Mouse (Mus musculus): ENCODE data around the gene Ms4a6d. TPM values are rescaled to one million over a fixed set of nuclear protein-coding genes. Genes with fewer than 3 reads are reported as not detected.

The Ms4a6d gene
- total RNA-seq (2021) = 1 to 10 TPM in 1 of 2 experiments, under 1 TPM in 1; 0.25 to 1.2 TPM
- long read RNA-seq, partial matches to known transcripts = 0 of 1 reads
- long read RNA-seq, other reads (novel, unspliced or antisense) = 0 of 1 reads

DNA sequence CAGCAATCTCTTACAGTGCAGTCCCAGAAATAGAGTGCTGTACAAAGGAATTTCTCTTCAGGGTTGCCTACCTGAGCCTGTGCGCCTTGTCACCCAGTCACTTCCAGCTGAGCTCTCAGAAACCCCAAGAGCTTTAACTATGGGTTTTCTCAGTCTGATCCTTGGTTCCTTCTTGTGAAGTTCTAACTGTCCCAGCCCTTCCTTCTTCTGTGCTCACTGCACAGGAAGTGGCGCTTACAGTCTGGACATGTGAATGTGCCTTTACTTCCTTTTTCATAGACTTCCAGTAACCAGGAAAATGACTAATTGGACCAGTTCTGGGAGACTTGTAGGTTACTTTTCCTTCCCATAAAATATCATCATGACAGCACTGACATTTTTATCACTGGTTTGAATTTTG is at the start of gene Ms4a6d:
Gene Ms4a6d (minus strand): TSS at position 247 of the 400 bp plus-strand sequence.
- no peak for DNase-seq (ENCODE audit: low spot score in 2 of 2)

DNA sequence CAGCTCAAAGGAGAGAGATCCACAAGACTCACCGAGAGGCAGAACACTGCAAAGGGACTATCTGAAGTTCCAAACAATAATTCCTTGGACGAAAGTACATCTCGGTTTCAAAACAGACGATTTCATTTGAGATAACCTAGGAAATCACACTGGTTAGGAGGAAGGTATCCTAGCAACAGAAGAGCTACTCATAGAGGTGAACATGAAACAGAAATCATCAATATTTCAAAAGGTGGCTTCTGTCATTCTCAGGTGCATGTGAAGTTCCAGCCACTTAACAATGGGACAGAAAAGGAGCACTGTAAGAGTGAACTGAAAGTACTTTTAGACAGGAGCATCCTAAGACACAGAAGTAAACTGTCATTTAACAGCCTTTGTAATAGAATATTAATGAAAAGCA is 44.9 kb upstream of the Ms4a6d start:
- DNase-seq (ENCODE audit: low spot score in 2 of 2) = no peak

- DNase-seq (ENCODE audit: low spot score in 2 of 2) = no peak
Observed at GRCm38 (mm10) chr19:11646166-11646565, 41.5 kb upstream of the Ms4a6d start.

DNA sequence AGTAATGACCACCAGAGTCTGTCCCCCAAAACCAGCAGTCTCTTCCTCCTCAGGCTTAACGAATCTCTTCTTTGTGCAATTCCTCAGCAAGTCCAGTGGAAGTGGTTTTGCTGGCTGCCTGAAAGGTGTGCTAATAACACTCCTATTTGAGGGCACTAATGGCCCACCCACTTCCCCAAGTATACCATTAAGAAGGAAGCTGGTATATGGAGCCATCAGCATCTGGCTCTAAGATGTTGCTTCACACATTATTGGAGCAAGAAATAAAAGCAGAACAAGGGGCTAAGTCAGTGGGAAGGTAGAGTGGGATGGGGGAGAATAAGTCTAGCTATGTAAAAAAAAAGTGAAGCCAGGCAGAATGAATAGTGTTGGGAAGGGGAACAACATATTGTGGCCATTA is 36.1 kb upstream of the Ms4a6d start, which contains the start of gene Ms4a3:
Gene Ms4a3 (minus strand): TSS at position 120 of the 400 bp plus-strand sequence.
- DNase-seq (ENCODE audit: low spot score in 2 of 2) = no peak

GRCm38 (mm10) chr19:11639038-11639437 is 34.4 kb upstream of the Ms4a6d start:
- no peak for DNase-seq (ENCODE audit: low spot score in 2 of 2)

- no peak for DNase-seq (ENCODE audit: low spot score in 2 of 2)
Observed at GRCm38 (mm10) chr19:11635572-11635971, 30.9 kb upstream of the Ms4a6d start.

- DNase-seq (ENCODE audit: low spot score in 2 of 2) = no peak
Observed at GRCm38 (mm10) chr19:11634330-11634729, 29.7 kb upstream of the Ms4a6d start.

DNA sequence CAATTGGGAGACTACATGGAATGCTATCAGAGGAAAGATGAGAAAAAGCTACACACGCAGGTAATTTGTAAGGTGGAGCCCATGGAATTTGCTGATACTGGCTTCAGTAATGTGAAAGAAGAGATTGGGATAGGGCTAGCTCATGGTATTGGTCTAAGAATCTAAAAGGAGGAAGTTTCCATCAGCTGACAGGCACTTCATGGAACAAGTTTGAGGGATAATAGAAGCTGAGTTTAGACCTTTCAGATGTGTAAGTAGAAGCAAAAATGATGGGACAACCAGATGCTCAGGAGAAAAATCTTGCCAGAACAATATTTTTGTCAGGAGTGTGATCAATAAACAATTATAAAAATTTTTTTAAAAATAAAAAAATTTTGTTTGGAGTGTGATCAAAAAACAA is 29.1 kb upstream of the Ms4a6d start:
- DNase-seq (ENCODE audit: low spot score in 2 of 2) = no peak

DNA sequence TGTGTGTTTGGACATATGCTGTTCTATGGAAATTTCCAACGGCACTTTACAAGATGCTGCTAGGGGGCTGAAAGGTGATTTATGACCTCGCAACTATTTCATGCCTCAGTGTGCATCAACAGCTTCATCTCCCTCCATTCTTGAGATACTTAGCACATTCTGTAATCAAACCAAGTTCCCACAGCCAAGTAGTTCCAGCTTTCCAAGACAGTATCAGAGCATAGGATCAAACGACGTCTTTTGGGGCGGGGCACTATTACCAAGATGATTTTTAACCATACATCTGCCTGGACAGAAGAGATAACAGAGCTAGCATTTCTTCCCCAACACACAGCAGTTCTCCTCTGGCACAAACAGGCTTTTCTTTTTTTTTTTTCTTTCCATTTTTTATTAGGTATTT is 20.6 kb upstream of the Ms4a6d start:
- no peak for DNase-seq (ENCODE audit: low spot score in 2 of 2)

- no peak for DNase-seq (ENCODE audit: low spot score in 2 of 2)
Observed at GRCm38 (mm10) chr19:11624800-11625199, 20.2 kb upstream of the Ms4a6d start.

DNA sequence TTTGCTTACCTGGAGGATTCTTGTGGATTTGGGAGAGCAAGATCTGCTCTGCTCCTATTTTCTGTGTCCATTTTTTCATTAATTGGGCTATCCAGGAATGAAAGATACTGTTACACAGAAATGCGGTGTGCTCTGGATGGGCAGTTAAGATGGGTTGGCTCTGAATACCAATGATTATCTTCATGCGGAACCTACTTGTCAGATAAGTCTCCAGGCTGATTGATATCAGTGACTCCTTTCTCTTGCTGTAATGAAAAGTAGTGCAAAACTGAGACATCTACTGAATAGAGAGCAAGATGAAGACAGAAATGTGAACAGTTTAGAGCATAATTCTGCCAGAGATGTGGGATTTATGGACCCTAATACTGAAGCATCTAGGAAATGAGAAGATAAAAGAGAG is 18.9 kb upstream of the Ms4a6d start, which contains the start of gene Ms4a2:
Gene Ms4a2 (minus strand): TSS at position 169 of the 400 bp plus-strand sequence.
- no peak for DNase-seq (ENCODE audit: low spot score in 2 of 2)

DNA sequence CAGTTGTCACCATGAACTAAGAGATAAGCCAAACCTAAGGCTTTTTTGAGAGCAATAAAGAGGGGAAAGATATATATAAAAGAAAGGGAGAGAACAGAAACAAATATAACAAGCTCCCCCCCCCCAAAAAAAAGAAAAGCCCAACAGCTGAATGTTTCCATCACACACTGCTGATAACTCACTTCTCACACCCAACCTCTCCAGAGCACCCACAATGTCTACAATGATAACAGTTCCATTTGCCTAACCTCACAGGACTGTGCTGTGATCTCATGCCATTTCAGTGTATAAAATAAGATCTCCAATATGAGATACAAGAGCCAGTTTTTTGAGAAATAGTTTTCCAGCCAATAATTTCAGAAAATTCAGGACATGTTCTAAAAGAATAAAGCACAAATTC is 13.3 kb upstream of the Ms4a6d start:
- DNase-seq (ENCODE audit: low spot score in 2 of 2) = no peak

- DNase-seq (ENCODE audit: low spot score in 2 of 2) = no peak
Observed at GRCm38 (mm10) chr19:11614805-11615204, 10.2 kb upstream of the Ms4a6d start.

GRCm38 (mm10) chr19:11613776-11614443 is 9.3 kb upstream of the Ms4a6d start:
- DNase-seq (ENCODE audit: low spot score in 2 of 2) = no peak

DNA sequence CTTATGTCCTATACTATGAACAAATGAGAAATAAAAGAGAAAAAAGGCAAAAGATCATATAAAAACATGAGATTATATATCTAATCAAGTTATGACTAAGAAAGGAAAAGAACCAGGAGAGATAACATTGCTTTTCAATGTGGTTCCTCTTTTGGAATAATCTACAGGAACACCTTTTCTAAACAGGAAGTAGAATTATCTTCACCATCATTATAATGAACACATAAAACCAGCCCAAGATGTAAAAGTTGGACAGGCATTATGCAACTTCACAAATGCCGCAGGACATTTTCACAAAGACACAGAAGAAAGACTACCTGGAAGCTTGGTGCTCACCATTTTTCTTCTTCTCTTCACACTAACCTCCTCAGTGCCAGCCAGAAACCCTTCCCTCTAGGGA is 8.4 kb upstream of the Ms4a6d start:
- DNase-seq (ENCODE audit: low spot score in 2 of 2) = no peak

GRCm38 (mm10) chr19:11612293-11612692 is 7.6 kb upstream of the Ms4a6d start:
- no peak for DNase-seq (ENCODE audit: low spot score in 2 of 2)

DNA sequence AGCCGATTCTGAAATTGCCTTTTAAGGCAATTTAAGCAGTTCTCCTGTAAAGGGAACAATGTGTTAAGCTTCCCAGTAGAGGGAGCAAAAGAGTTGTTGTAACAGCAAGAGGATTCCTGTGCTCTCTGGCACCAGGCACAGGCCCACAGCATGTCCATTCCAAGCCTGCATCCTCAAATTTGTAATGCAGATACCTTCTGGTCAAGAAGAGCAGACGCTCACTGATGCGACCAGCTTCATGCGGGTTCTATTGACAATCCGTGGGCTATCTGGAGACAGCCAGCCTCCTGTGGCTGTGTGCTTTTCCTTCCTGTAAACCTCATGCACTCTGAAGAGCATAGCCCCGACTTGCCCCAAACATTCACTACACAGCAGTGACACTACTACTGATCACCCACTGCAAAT is 6.9 kb upstream of the Ms4a6d start:
- peak; percentile 8 to 31 for DNase-seq (ENCODE audit: low spot score in 2 of 2)

DNA sequence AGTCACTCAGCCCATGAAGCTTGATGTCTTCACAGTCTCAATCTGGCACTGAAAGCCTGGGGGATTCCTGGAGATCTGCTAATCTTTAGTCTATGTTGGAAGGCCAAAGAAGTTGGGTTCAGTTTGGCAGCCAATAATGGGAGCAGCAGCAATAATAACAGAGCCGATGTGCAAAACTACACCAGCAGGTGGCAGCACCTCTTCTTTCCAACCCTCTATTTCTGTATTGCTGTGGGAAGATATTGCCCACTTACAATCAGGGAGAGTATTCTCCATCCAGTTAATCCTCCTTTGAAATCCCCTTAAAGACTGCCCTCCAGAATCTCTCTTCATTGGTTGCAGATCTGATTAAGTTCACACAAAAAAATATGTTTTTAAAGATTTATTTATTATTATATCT is 3.5 kb upstream of the Ms4a6d start:
- peak; percentile 57 to 64 for DNase-seq (ENCODE audit: low spot score in 2 of 2)

DNA sequence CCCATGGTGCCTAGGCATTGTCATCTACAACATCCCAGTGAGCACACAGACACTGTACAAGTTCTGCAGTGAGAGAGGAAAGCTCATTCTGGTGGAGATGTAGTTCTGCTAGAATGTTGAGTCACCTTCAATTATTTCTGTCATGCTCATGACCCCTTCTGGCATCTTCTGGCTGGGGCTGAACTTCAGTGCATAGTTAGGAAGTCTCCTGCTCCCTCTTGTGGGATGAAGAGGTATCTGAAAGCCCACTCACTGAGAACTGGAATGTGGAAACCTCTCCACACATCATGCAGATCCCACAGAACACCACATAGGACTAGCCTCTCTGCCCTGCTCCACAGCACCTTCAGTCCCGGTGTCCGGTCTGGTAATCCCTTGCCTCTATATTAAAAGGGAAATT is 2.6 kb downstream of the Ms4a6d start:
- peak; percentile 29 to 44 for DNase-seq (ENCODE audit: low spot score in 2 of 2)

- no peak for DNase-seq (ENCODE audit: low spot score in 2 of 2)
Observed at GRCm38 (mm10) chr19:11601349-11601748, 3.3 kb downstream of the Ms4a6d start.

DNA sequence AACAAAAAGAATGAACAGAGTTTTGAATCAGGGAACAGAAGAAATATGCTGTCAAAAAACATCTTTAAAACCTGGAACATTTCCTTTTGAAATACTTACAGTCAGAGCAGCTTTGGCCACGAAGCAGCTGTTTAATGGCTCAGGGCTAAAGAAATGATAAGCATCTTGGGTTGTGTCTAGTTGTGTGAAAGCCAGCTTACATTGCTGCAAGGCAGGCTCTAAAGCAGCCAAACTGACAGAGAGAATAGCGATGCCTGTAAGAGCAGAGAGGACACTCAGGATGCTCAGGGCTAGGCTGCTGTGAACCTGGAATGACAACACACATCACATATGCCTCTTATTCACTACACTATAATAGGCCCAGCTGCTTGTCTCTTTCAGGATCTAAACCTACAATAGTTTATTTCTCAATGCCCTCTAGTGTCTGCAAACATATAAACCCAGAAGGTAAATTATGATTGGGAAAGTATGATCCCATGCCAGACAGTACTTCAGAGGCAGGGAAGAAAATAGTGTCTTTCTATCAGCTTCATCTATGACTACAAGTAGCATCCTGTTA is 14.7 kb downstream of the Ms4a6d start:
- DNase-seq (ENCODE audit: low spot score in 2 of 2) = no peak

DNA sequence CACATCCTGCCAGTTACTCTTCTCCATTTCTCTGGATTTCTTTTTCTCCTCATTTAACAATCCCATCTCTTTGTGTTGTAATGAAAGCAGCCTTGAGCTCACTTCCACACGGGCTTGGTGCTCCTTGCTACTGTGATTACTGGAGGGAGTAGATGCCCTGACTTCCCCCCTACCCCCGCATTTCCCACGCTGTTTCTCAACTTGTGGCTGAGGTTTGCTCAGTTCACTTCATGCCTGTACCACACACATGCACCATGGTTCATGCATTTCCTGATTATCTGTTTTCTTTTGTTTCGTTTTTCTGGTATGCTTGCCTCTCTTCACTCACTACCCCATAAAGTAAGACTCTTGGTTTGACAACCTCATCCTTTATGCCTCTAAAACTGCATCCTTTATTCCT is 15.4 kb downstream of the Ms4a6d start:
- DNase-seq (ENCODE audit: low spot score in 2 of 2) = no peak

DNA sequence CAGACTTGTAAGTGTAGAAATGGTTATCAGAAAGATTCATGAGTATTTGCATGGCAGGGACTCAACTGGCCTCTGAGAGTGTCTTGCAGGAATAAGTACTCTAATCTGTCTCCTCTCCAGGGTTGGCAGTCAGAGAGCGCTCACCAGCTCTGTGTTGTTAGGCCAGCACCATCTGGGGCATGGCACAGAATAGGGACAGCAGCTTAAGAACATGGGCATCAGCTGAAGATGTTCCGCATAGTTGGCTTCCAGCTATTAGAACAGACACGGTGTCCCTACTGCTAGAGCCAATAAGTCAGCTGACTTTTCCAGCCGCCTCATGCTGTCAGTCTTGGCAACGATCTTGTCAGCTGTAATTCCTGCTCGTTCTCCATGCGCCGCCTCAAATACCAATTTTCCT is 29.7 kb downstream of the Ms4a6d start:
- DNase-seq (ENCODE audit: low spot score in 2 of 2) = no peak

Data from layer of hippocampus, postnatal 10 days (tissue).